Mouse (Mus musculus): Measurements from ENCODE around the gene Wdr93. TPM values are rescaled to one million over a fixed set of nuclear protein-coding genes. Genes with fewer than 3 reads are reported as not detected.

Wdr93 gene
- total RNA-seq, 4 experiments from 2014 or later = not detected

GRCm38 (mm10) chr7:79801391-79801790, 58.4 kb downstream of the Wdr93 start:
- DNase-seq (ENCODE audit: low spot score) = no peak

GRCm38 (mm10) chr7:79802037-79802436, 59.1 kb downstream of the Wdr93 start:
- DNase-seq (ENCODE audit: low spot score) = no peak

GRCm38 (mm10) chr7:79803887-79804286, 60.9 kb downstream of the Wdr93 start:
- peak; percentile 18 for DNase-seq (ENCODE audit: low spot score)

- DNase-seq (ENCODE audit: low spot score) = no peak
These were observed 65.6 kb downstream of the Wdr93 start for GRCm38 (mm10) chr7:79808561-79808960.

- DNase-seq (ENCODE audit: low spot score) = no peak
These were observed 67.9 kb downstream of the Wdr93 start, which contains the start of gene Mesp2 for GRCm38 (mm10) chr7:79810611-79811506. Gene Mesp2, plus strand, starts transcription at chr7:79810727.

- DNase-seq (ENCODE audit: low spot score) = no peak
These were observed 70.4 kb downstream of the Wdr93 start for GRCm38 (mm10) chr7:79813409-79813808.

GRCm38 (mm10) chr7:79818321-79818720, 75.4 kb downstream of the Wdr93 start:
- no peak for DNase-seq (ENCODE audit: low spot score)

- no peak for DNase-seq (ENCODE audit: low spot score)
These were observed 76.6 kb downstream of the Wdr93 start for GRCm38 (mm10) chr7:79819515-79819914.

- DNase-seq (ENCODE audit: low spot score) = no peak
These were observed 77.0 kb downstream of the Wdr93 start for GRCm38 (mm10) chr7:79819996-79820395.

GRCm38 (mm10) chr7:79822092-79822695, 79.2 kb downstream of the Wdr93 start:
- DNase-seq (ENCODE audit: low spot score) = no peak

- no peak for DNase-seq (ENCODE audit: low spot score)
These were observed 85.4 kb downstream of the Wdr93 start for GRCm38 (mm10) chr7:79828341-79828740.

- DNase-seq (ENCODE audit: low spot score) = no peak
These were observed 88.2 kb downstream of the Wdr93 start for GRCm38 (mm10) chr7:79831145-79831544.

- peak; percentile 36 for DNase-seq (ENCODE audit: low spot score)
These were observed 88.6 kb downstream of the Wdr93 start for GRCm38 (mm10) chr7:79831585-79831984.

GRCm38 (mm10) chr7:79832980-79833379, 90.0 kb downstream of the Wdr93 start:
- DNase-seq (ENCODE audit: low spot score) = no peak

- DNase-seq (ENCODE audit: low spot score) = no peak
These were observed 92.2 kb downstream of the Wdr93 start for GRCm38 (mm10) chr7:79835196-79835595.

Other genes with a start within 250 kb of the Wdr93 start
- not detected for gene Rhcg, start 125.5 kb upstream of the Wdr93 start, total RNA-seq (2022)
- gene Ticrr, start 83.0 kb upstream of the Wdr93 start, total RNA-seq (2022) = under 1 TPM in 1 of 4 experiments, not detected in 3; 0.14 TPM
- gene Kif7, start 27.4 kb upstream of the Wdr93 start, total RNA-seq (2022) = 1 to 10 TPM; 1.2 to 1.4 (median 1.2) TPM
- 1 to 10 TPM; 4.4 to 5.6 (median 5.0) TPM for gene Plin1, start 10.3 kb upstream of the Wdr93 start, total RNA-seq (2022)
- gene Pex11a, start within 50 bp of the Wdr93 start, total RNA-seq (2022) = 10 to 100 TPM; 15.7 to 29.2 (median 22.4) TPM
- not detected for gene Mesp1, start 50.6 kb downstream of the Wdr93 start, total RNA-seq (2022)
- gene Mesp2, start 67.6 kb downstream of the Wdr93 start, total RNA-seq (2022) = under 1 TPM in 3 of 4 experiments, not detected in 1; 0.22 to 0.23 (median 0.22) TPM
- gene Anpep, start 117.9 kb downstream of the Wdr93 start, total RNA-seq (2022) = 10 to 100 TPM in 3 of 4 experiments, 1 to 10 TPM in 1; 9.2 to 16.4 (median 10.3) TPM
- gene Ap3s2, start 177.5 kb downstream of the Wdr93 start, total RNA-seq (2022) = 10 to 100 TPM; 20.6 to 28.6 (median 22.6) TPM
- 10 to 100 TPM in 2 of 4 experiments, 1 to 10 TPM in 2; 9.7 to 10.9 (median 10.0) TPM for gene Arpin, start 192.2 kb downstream of the Wdr93 start, total RNA-seq (2022)